Mouse (Mus musculus): Measurements from ENCODE around the gene Map3k1. TPM values are rescaled to one million over a fixed set of nuclear protein-coding genes. Genes with fewer than 3 reads are reported as not detected.

The Map3k1 gene
- total RNA-seq (2021), result 10 to 100 TPM; 10.1 to 12.0 TPM

DNA sequence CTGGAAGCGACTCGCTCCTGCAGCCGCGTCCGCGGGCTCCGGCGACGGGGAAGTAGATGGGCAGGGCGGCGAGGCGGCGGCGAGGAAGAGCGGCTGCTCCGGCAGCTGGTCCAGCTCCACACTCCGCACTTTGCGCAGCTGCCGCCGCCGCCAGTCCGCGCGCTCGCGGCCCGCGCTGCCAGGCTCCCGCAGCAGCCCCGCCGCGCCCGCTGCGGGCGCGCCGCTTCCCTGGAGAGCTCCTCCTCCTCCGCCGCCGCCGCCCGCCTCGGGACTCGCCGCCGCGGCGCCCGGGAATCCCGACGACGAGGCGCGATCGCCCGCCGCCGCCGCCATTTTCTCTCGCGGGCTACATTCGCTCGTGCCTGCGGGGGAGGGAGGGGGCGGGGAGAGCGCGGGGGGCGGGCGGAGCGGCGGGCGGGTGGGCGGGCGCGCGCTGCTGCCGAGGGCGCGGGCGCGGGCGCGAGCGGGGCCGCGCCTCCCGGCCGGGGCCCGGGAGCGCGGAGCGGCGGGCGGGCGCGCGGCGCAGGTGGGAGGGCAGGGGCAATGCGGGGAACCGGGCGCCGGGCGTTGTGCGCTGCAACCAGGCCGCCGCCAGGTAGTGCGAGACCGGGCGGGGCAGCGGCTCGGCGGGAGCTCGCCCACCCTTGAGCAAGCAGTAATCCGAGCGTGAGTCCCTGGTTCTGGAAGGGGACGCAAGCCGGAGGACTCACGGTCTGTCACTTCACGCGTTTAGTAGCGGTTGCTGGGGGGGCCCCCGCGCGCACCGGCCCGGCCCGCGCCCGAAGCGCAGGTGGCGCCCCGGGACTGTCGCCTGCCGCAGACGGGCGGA is at the start of gene Map3k1:
Gene Map3k1 (minus strand): TSS at position 357 of the 829 bp plus-strand sequence.
- peak; percentile 51 to 70 for DNase-seq (ENCODE audit: extremely low spot score in 1 of 2, low spot score in 1 of 2)

DNA sequence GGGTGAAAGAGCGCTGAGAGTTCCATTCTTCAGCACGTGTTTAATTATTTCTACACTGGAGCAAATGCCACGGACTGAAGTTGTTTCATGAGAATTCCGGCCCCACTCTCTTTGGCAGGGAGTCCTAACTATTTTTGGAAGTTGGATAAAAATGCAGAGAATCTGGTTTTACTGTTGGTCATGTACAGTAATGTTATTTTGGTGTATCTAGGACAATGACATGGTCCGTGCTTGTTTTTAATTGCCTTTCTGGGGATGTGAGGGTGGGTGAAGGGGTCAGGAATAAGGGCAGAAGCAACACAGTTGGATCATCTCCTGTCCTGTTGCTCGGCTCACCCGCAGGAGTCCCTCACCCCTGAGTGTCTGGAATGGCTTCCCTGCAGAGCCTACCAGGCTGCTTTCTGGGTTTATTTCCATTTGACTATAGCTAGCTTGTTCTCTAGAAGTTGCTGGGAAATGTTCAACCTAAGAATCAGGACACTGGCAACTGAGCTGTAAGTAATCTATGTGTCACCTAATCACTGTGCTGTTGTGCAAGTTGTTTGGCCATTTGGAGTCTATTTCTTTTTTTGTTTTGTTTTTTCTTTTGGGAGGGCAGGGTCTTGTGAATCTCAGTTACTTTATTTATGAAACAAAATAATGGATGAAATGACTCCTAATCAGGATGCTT is 48.1 kb upstream of the Map3k1 start:
- DNase-seq (ENCODE audit: extremely low spot score in 1 of 2, low spot score in 1 of 2), result no peak

DNA sequence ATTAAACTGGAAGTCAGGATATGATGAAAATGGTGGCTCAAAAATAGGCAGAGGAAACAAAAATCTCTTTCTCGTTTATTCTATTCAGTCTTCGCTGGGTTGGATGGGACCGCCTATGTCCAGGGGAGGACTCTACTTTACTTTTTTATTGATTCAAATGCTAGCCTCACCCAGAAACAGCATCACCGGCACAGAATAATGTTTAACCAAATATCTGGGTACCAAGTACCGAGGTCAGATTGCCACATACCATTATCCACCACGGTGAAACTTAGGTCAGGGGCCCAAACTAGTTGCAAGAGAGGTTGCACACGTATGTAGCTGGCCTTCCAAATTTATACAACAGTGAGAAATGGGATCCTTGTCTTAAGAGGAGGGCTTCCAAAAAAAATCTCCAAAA is 47.4 kb upstream of the Map3k1 start:
- DNase-seq (ENCODE audit: extremely low spot score in 1 of 2, low spot score in 1 of 2), result no peak

DNA sequence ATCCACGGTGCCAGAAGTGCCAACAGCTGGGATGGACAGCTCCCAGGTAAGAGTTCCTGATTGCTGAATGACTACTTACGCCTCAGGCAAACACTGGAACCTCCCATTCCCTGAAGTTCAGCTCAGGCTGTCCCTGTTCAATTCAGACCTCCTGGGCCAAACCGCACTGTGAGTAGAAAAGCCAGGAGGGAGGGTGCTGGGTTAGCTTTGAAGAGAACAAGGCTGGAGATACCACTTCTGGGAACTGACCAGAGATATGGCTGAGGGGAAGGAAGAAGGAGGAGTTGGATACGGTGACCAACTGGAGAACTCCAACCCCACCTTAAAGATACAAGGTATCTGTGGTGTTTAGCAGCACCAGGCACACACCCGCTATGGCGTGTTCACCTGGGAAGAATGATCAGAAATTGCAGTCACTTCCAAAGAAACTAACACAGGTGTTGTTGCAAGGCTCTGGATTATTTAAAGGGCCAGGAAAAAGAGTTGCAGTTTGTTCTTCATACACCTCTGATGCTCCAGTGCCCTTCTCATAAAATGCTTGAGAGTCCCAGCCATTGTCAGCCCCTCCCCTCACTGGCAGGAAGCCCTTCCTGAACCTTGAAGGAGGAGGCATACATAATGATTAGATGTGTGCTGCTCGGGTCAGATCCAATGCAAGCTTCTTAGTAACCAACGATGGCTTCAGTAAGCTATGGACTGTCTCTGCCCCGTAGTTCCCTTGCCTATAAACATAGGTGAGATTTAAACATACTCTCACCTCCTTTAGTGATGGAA is 43.8 kb upstream of the Map3k1 start:
- no peak for DNase-seq (ENCODE audit: extremely low spot score in 1 of 2, low spot score in 1 of 2)

DNA sequence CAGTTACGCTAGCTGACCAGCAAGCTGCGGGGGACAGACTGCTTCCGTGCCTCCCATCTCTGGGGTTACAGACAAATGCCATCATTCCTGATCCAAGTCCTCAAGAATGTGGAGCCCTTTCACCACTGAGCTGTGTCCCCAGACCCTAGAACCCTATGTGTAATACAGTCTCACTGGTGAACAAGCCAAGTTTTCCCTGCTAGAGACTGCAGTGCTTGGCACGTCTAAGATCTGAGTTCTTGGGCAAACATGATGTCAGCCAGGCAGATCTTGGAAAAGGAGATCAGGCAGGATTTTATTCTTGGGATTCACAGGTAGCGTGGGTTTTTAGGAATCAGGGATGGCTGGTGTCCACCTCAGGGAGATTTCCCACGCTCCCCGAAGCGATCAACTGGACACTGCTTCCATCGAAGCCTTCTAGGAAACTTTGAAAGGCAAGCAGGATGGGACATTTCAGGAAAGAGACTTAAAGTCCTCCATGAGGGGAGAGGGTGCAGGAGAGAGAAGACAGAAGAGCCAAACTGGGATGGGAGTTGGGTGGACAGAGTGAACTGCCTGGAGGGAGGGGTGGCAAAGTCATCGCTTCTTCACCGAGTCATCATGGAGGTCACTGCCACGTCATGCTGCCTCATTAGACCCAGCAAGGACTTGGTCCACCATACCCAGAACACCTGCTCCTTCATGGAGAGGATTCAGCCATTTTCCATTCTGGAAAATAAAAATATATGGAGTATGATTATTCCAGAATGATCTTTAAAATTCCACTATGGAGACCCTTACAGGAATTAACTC is 41.4 kb upstream of the Map3k1 start:
- DNase-seq (ENCODE audit: extremely low spot score in 1 of 2, low spot score in 1 of 2), result no peak

GRCm38 (mm10) chr13:111845471-111845870 is 36.7 kb upstream of the Map3k1 start:
- DNase-seq (ENCODE audit: extremely low spot score in 1 of 2, low spot score in 1 of 2), result no peak

- no peak for DNase-seq (ENCODE audit: extremely low spot score in 1 of 2, low spot score in 1 of 2)
Observed at GRCm38 (mm10) chr13:111844313-111844712, 35.5 kb upstream of the Map3k1 start.

GRCm38 (mm10) chr13:111835787-111836186 is 27.0 kb upstream of the Map3k1 start:
- no peak for DNase-seq (ENCODE audit: extremely low spot score in 1 of 2, low spot score in 1 of 2)

- DNase-seq (ENCODE audit: extremely low spot score in 1 of 2, low spot score in 1 of 2), result no peak
Observed at GRCm38 (mm10) chr13:111834613-111835012, 25.8 kb upstream of the Map3k1 start.

DNA sequence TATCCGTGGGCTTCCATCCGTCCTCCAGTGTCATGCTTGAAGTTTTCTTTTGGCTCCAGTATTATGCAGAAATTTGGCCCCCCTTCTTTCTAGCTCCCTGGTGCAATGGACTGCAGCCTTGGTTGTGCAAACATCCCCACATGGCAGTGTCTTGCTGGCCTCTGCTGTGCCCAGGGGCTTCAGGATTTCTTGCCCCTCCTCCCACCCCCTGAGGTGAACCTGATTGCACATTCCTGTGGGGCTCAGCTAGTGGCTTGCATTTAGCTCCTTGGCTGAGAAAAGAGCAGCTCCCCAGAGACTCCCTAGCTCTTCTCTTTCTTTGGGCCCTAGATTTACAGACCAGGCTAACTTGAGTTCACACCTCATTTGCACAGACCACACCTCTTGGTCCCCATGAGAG is 20.7 kb upstream of the Map3k1 start:
- no peak for DNase-seq (ENCODE audit: extremely low spot score in 1 of 2, low spot score in 1 of 2)

- no peak for DNase-seq (ENCODE audit: extremely low spot score in 1 of 2, low spot score in 1 of 2)
Observed at GRCm38 (mm10) chr13:111827481-111827880, 18.7 kb upstream of the Map3k1 start.

DNA sequence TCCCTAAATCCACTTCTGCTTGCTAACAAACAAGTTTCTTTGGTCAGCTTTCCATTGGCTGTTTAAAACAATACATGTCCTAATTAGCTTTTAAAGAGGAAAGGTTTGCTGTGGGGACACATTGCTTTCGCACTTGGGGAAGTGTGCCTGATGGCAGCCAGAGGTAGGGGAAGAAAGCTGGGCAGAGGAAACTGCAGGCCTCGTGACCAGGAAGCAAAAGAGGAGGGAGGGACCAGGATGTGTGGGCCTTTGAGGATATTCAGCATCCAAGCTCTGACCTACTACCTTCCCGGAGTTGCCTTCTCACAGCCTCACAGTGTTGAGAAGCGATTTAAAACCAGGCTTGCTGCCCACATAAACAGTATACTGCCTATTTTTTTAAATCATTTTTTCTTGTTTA is 15.4 kb upstream of the Map3k1 start:
- no peak for DNase-seq (ENCODE audit: extremely low spot score in 1 of 2, low spot score in 1 of 2)

- DNase-seq (ENCODE audit: extremely low spot score in 1 of 2, low spot score in 1 of 2), result no peak
Observed at GRCm38 (mm10) chr13:111821727-111822375, 13.1 kb upstream of the Map3k1 start.

- DNase-seq (ENCODE audit: extremely low spot score in 1 of 2, low spot score in 1 of 2), result no peak
Observed at GRCm38 (mm10) chr13:111819618-111820385, 11.0 kb upstream of the Map3k1 start.

DNA sequence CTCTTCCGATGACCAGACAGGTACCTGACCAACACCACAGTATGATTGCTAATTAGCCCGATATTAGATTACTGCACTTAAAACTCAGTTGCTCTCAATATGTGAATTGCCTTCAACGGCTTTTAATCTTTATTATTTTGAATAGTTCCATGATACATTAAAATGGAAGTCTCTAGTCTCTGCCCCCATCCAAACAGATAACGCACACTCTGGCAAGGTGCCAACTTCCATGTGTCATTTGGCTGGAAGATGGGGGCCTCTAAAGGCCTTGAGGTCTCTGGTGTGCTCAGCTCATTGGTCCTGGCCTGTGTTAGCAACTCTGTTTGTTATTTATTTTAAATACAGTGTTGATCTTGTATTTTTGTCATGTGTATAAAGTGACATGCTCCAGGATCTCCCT is 10.3 kb upstream of the Map3k1 start:
- DNase-seq (ENCODE audit: extremely low spot score in 1 of 2, low spot score in 1 of 2), result no peak

GRCm38 (mm10) chr13:111818216-111818903 is 9.6 kb upstream of the Map3k1 start:
- no peak for DNase-seq (ENCODE audit: extremely low spot score in 1 of 2, low spot score in 1 of 2)

DNA sequence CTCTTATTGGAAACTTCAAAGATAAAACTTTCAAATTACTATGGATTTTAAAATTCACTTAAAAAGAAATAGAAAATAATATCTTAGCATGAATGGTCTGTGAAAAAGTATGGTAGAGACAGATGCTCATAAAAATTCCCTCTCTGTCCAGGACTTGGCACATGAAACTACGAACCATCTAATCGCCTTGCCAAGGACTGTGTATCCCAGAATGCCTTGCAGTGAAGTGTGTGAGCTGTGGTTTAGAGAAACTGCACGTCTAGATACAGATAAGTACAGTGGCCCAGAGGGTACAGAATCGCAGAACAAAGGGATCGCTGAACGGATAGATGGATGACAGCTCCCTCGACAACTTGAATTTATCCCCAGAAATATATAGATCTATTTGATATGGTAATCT is 9.0 kb upstream of the Map3k1 start:
- no peak for DNase-seq (ENCODE audit: extremely low spot score in 1 of 2, low spot score in 1 of 2)

- no peak for DNase-seq (ENCODE audit: extremely low spot score in 1 of 2, low spot score in 1 of 2)
Observed at GRCm38 (mm10) chr13:111816431-111816830, 7.6 kb upstream of the Map3k1 start.

DNA sequence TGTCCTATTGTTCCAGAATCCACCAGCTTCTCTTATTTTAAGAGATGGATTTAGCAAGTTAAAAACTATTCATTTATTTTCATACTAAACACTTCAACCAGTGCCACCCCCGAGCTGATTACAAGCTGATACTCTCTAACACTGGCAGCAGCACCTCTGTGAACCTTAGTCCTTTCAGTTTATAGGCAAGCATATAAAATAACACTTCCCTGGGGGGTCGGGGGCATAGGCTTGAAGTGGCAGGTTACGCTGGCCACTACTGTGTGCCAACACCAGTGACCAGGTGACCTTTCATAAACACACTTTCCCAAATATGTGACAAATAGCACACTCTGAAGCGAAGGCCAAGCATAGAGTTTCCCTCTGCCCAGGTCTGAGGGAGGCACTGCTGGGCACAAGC is 6.7 kb upstream of the Map3k1 start:
- no peak for DNase-seq (ENCODE audit: extremely low spot score in 1 of 2, low spot score in 1 of 2)
